Mouse (Mus musculus) spleen, adult 2 months (tissue): ENCODE results near the gene Emp2. TPM values are rescaled to one million over a fixed set of nuclear protein-coding genes. Genes with fewer than 3 reads are reported as not detected.

ENCODE experiments used
- DNase-seq, 2 experiments: peaks; one replicate each; pipeline versions ENCODE4 v3.0.0 to v3.0.0-alpha.2; 2012 to 2021; ENCODE audit warnings: low spot score in 2 of 2, low read depth in 1 of 2
- H3K27ac ChIP-seq: fragments of 200-500 bp; 2 replicates; pipeline ENCODE4 v1.5.1; 2012; ENCODE audit warnings: low read length, inconsistent platforms; ENCODE audit not compliant: insufficient read depth
- H3K27me3 ChIP-seq: fragments of 200-500 bp; 2 replicates; pipeline ENCODE4 v1.6.1; 2012; ENCODE audit warnings: mild to moderate bottlenecking, moderate library complexity, low read length, inconsistent platforms; ENCODE audit not compliant: control insufficient read depth, insufficient read depth
- H3K36me3 ChIP-seq: fragments of 200-500 bp; 2 replicates; pipeline ENCODE4 v1.6.1; 2012; ENCODE audit warnings: mild to moderate bottlenecking, low read length, inconsistent platforms; ENCODE audit not compliant: control insufficient read depth, insufficient read depth
- H3K4me1 ChIP-seq: fragments of 200-500 bp; 2 replicates; pipeline ENCODE4 v1.6.1; 2011; ENCODE audit warnings: inconsistent platforms; ENCODE audit not compliant: control insufficient read depth, insufficient read depth, insufficient read length
- H3K4me3 ChIP-seq: fragments of 200-500 bp; 2 replicates; pipeline ENCODE4 v1.5.1; 2011; ENCODE audit warnings: mild to moderate bottlenecking, inconsistent platforms; ENCODE audit not compliant: insufficient read depth, insufficient read length; ENCODE audit errors: extremely low read depth
- CTCF ChIP-seq: fragments of 200-500 bp; IDR thresholded peaks from 2 replicates; pipeline ENCODE4 v1.5.1; 2011; ENCODE audit warnings: mild to moderate bottlenecking, inconsistent platforms; ENCODE audit not compliant: insufficient read depth, insufficient read length, insufficient replicate concordance; ENCODE audit errors: extremely low read depth
- POLR2A ChIP-seq: fragments of 200-500 bp; IDR thresholded peaks from 2 replicates; pipeline ENCODE4 v1.6.1; 2011; ENCODE audit warnings: low read depth, low read length, inconsistent platforms
- WGBS: fragments of 180-500 bp; shearing (Covaris S2); methylation state at CpG from one replicate; pipeline ENCODE4 v1.1.7; 2018; 5-methylcytosine and 5-hydroxymethylcytosine counted together
- polyA plus RNA-seq: library from polyadenylated mRNA; depleted of rRNA; stranded (reverse); fragments of >200 nt; gene quantifications from 2 replicates; pipeline ENCODE4 v1.2.3, GENCODE M21; 2012

Gene Emp2
- polyA plus RNA-seq, 1 experiment, result 10.9 TPM

- WGBS, result 25% methylated on average over 3 of the region's 3 CpGs
- no peak overlapping the region for H3K27ac ChIP-seq
- TF ChIP-seq CTCF (no peak), POLR2A (no peak)
Observed at GRCm38 (mm10) chr16:10306101-10306500, 7.7 kb downstream of the Emp2 start.

GRCm38 (mm10) chr16:10301337-10301736, 12.4 kb downstream of the Emp2 start:
- H3K27ac ChIP-seq, result no peak overlapping the region
- DNase-seq, result no peak
- WGBS, result 40% methylated on average over 3 of the region's 3 CpGs
- H3K36me3 ChIP-seq, result no peaks in the 10 kb centered on the region
- peaks cover 3% of the 10 kb centered on the region; the same call in 1 of the 2 replicates for H3K4me1 ChIP-seq
- TF ChIP-seq POLR2A (no peak), CTCF (no peak)
- no peaks in the 10 kb centered on the region for H3K27me3 ChIP-seq
- no peak overlapping the region for H3K4me3 ChIP-seq

More at GRCm38 (mm10) chr16:10306101-10306500, 7.7 kb downstream of the Emp2 start:
- Histone ChIP-seq H3K4me1 (peaks cover 3% of the 10 kb centered on the region; the same call in 1 of the 2 replicates), H3K27me3 (0 out of 2 replicates have a peak, but pooled peaks cover 2% of the 10 kb centered on the region), H3K36me3 (no peaks in the 10 kb centered on the region), H3K4me3 (no peak overlapping the region)
- no peak for DNase-seq

- Histone ChIP-seq H3K4me3 (no peak overlapping the region), H3K36me3 (no peaks in the 10 kb centered on the region), H3K27me3 (no peaks in the 10 kb centered on the region), H3K27ac (no peak overlapping the region), H3K4me1 (no peaks in the 10 kb centered on the region)
- TF ChIP-seq CTCF (no peak), POLR2A (no peak)
- WGBS, result 79% methylated on average over 3 of the region's 3 CpGs
- DNase-seq, result no peak
Observed at GRCm38 (mm10) chr16:10300231-10301186, 13.3 kb downstream of the Emp2 start.

- 82% methylated on average over 8 of the region's 8 CpGs for WGBS
- Histone ChIP-seq H3K27me3 (no peaks in the 10 kb centered on the region), H3K36me3 (no peaks in the 10 kb centered on the region), H3K27ac (no peak overlapping the region), H3K4me1 (no peaks in the 10 kb centered on the region), H3K4me3 (no peak overlapping the region)
- TF ChIP-seq CTCF, result no peak
- TF ChIP-seq POLR2A, result no peak
- DNase-seq, result no peak
Observed at GRCm38 (mm10) chr16:10299637-10300036, 14.1 kb downstream of the Emp2 start.

GRCm38 (mm10) chr16:10297696-10298644, 15.8 kb downstream of the Emp2 start:
- TF ChIP-seq POLR2A (no peak), CTCF (no peak)
- DNase-seq, result no peak

GRCm38 (mm10) chr16:10288115-10288514, 25.7 kb downstream of the Emp2 start:
- no peak for TF ChIP-seq CTCF
- TF ChIP-seq POLR2A, result no peak
- Histone ChIP-seq H3K36me3 (no peaks in the 10 kb centered on the region), H3K4me3 (no peak overlapping the region), H3K27me3 (no peaks in the 10 kb centered on the region), H3K27ac (no peak overlapping the region), H3K4me1 (no peaks in the 10 kb centered on the region)
- WGBS, result 67% methylated on average over 6 of the region's 6 CpGs
- no peak for DNase-seq

More at GRCm38 (mm10) chr16:10297696-10298644, 15.8 kb downstream of the Emp2 start:
- H3K4me3 ChIP-seq, result no peak overlapping the region
- no peaks in the 10 kb centered on the region for H3K27me3 ChIP-seq
- no peaks in the 10 kb centered on the region for H3K36me3 ChIP-seq
- no peaks in the 10 kb centered on the region for H3K4me1 ChIP-seq
- H3K27ac ChIP-seq, result no peak overlapping the region
- WGBS, result 70% methylated on average over 10 of the region's 10 CpGs
